Mouse (Mus musculus) bone marrow macrophage, adult 2 months (primary cell): ENCODE measurements around the gene Ndufc2.

Source experiments
- CTCF ChIP-seq: IDR thresholded peaks from 2 replicates; pipeline ENCODE4 v1.5.1; 2012; ENCODE audit warnings: low read depth, mild to moderate bottlenecking, low read length, moderate library complexity
- POLR2A ChIP-seq: IDR thresholded peaks from 2 replicates; pipeline ENCODE4 v1.6.1; 2012; ENCODE audit warnings: mild to moderate bottlenecking, low read depth, low read length, borderline replicate concordance

DNA sequence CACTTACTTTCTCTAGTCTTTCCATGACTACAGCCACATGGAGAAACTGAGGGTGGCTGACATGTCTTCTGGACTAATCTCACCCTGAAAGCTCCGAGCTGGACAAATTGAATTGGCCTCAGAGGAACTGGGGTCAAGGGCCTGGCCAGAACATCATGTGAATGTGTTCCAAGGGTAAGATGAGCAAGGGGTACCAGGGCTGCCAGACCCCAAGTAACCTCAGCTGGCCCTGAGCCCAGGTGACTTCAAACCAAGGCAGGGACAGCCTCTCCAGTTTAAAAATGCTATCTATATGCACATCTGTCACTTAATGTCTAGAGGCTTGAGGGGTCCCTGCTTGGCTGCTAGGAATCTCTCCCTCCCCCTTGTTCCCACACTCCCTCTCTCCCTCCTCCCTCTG is 20.6 kb downstream of the Ndufc2 start:
- TF ChIP-seq CTCF (no peak), POLR2A (no peak)
